23 mouse cellular contexts compared by ENCODE assay signal in genomic region chr9:122325996-122326395, GRCm38 (mm10).
"Had no signal": no experiment of that assay in that cellular context is flagged by ENCODE, and none has a peak within 500 bp of the region (broad histone marks: within the 10 kb centered on the region; RNA-seq: fewer than 3 reads in every experiment).

No protein-coding gene starts in this region.

- H3K27me3 ChIP-seq: heart, embryonic 12.5 days; hindbrain, embryonic 12.5 days; hindbrain, embryonic 15.5 days; kidney, embryonic 15.5 days; limb, embryonic 13.5 days; limb, embryonic 15.5 days had no signal

- H3K27ac ChIP-seq: heart, embryonic 10.5 days; hindbrain, embryonic 10.5 days; hindbrain, embryonic 12.5 days; hindbrain, embryonic 15.5 days; hindbrain, postnatal 0 days; kidney, embryonic 15.5 days; kidney, postnatal 0 days; limb, embryonic 13.5 days; limb, embryonic 15.5 days had no signal

- DNase-seq: gastrocnemius, postnatal 14 days; heart, adult 18-20 months; heart, postnatal 10 days; heart, postnatal 4 days; kidney, adult 11 months; kidney, adult 2 months; kidney, adult 9 months; kidney, postnatal 14 days; kidney, postnatal 36 days; layer of hippocampus, adult 9-11 months; layer of hippocampus, postnatal 36 days; left cerebral cortex, postnatal 4 days had no signal

- H3K4me1 ChIP-seq: heart, embryonic 12.5 days; hindbrain, embryonic 10.5 days; hindbrain, embryonic 12.5 days; hindbrain, embryonic 15.5 days; kidney, embryonic 15.5 days; limb, embryonic 13.5 days; limb, embryonic 15.5 days had no signal

- H3K4me3 ChIP-seq: heart, embryonic 10.5 days; heart, embryonic 12.5 days; hindbrain, embryonic 10.5 days; hindbrain, embryonic 12.5 days; hindbrain, embryonic 15.5 days; kidney, embryonic 15.5 days; limb, embryonic 13.5 days; limb, embryonic 15.5 days had no signal

- H3K9me3 ChIP-seq: heart, embryonic 10.5 days; heart, embryonic 12.5 days; hindbrain, embryonic 10.5 days; hindbrain, embryonic 12.5 days; hindbrain, embryonic 15.5 days; kidney, embryonic 15.5 days; limb, embryonic 13.5 days; limb, embryonic 15.5 days had no signal

- H3K9ac ChIP-seq: heart, embryonic 12.5 days; hindbrain, embryonic 12.5 days; hindbrain, embryonic 15.5 days; kidney, embryonic 15.5 days; limb, embryonic 13.5 days; limb, embryonic 15.5 days had no signal

- ATAC-seq: hindbrain, postnatal 0 days; intestine, embryonic 16.5 days had no signal

- H3K36me3 ChIP-seq: heart, embryonic 10.5 days; heart, embryonic 12.5 days; hindbrain, embryonic 10.5 days; hindbrain, embryonic 12.5 days; hindbrain, embryonic 15.5 days; kidney, embryonic 15.5 days; limb, embryonic 13.5 days; limb, embryonic 15.5 days had no signal

- H3K4me2 ChIP-seq: heart, embryonic 12.5 days; hindbrain, embryonic 12.5 days; hindbrain, embryonic 15.5 days; kidney, embryonic 15.5 days; limb, embryonic 13.5 days; limb, embryonic 15.5 days had no signal
